Mouse (Mus musculus) left cerebral cortex, adult 18-20 months (tissue): ENCODE results near the gene Zw10. TPM values are rescaled to one million over a fixed set of nuclear protein-coding genes. Genes with fewer than 3 reads are reported as not detected.

Experiments used
- total RNA-seq, 2 experiments: library from RNA; stranded (reverse); gene quantifications; 2 replicates each; pipeline ENCODE4 v1.2.3; 2021

Gene Zw10
- total RNA-seq, 2 experiments from 2014 or later: 16.9 to 18.2 TPM

Other genes starting within 250 kb of the Zw10 start
- gene Zbtb16, start 219.4 kb upstream of the Zw10 start, total RNA-seq: 10 to 100 TPM; 63.6 to 86.3 TPM
- gene Htr3a, start 144.5 kb upstream of the Zw10 start, total RNA-seq: 10 to 100 TPM in 1 of 2 experiments, 1 to 10 TPM in 1; 8.1 to 10.2 TPM
- not detected for gene Htr3b, start 90.6 kb upstream of the Zw10 start, total RNA-seq
- gene Usp28, start 70.2 kb upstream of the Zw10 start, total RNA-seq: 10 to 100 TPM; 34.4 to 35.0 TPM
- gene Tmprss5, start 25.6 kb downstream of the Zw10 start, total RNA-seq: 1 to 10 TPM in 1 of 2 experiments, under 1 TPM in 1; 0.45 to 1.3 TPM
- not detected for gene Gm4894, start 194.9 kb downstream of the Zw10 start, total RNA-seq